Mouse (Mus musculus) megakaryocyte progenitor cell, adult 5-6 weeks (primary cell): ENCODE measurements around the gene Dlg1. TPM values are rescaled to one million over a fixed set of nuclear protein-coding genes. Genes with fewer than 3 reads are reported as not detected.

ENCODE experiments used
- ATAC-seq: replicated peaks from 2 replicates; pipeline ENCODE4 v1.8.0; 2016; ENCODE audit warnings: mild to moderate bottlenecking, moderate TSS enrichment, inconsistent platforms; ENCODE audit not compliant: poor library complexity
- total RNA-seq, 2 experiments: library from RNA; stranded (forward) in 1 of 2; stranded (reverse) in 1 of 2; fragments of 157-497, 149-512 nt in 1 of 2; fragments of 200-1000 nt in 1 of 2; gene quantifications; 2 replicates each; pipeline versions ENCODE4 v1.2.3 to v1.2.4; 2015 to 2017

The Dlg1 gene
- total RNA-seq, 2 experiments from 2014 or later, result 24.9 to 31.0 TPM

DNA sequence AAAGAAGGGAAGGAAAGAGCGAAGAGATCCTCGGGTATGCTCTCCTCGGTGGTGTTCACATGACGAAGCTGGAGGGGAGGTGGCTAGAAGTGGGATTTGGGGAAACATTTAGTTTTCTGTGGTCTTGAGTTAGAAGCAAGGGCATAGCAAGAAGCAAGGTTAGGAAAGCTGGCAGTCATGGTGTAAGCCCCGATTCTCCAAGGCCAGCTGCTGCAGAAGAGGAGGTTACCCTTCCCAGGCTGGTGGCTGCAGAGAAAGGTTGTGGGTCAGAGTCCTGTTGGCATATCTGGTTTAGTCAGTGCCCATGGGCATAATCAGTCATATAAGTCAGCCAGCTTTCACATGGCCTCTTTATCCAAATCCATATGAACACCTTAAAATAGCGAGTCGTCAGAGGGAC is 9.2 kb upstream of the Dlg1 start:
- no peak for ATAC-seq

DNA sequence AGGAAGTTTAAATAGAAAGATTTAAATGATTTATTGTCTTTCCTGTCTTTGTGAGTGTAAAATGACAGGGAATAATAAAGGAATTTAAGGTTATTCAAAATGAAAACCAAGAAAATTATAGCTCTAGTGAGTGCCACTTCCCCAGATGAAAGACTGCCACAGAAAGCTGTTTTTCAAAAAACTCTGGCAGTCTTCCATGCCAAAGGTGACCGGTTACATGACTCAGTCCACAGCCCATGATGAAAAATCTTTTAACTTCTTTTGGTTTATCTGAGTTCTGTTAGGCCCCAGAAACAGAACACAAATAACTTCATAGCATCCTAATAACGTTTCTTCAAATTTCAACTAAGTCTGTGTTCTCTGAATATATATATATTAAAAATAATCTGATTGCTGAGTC is 7.7 kb upstream of the Dlg1 start:
- no peak for ATAC-seq

DNA sequence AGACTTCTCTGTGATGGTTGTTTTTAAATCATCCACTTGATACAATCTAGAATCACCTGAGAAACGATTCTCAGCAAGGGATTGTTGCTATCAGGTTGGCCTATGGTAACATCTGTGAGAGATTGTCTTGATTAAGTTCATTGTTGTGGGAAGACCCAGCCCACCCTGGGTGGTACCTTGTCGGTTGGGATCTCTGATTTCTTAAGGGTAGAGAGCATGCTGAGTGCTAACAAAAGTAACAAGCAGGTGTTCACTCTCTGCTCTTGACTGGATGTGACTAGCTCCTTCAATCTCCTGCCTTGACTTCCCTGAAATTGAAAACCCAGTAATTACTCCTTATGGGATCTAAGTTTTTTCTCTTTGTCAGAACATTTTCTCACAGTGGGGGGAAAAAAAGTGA is 5.7 kb upstream of the Dlg1 start:
- no peak for ATAC-seq

DNA sequence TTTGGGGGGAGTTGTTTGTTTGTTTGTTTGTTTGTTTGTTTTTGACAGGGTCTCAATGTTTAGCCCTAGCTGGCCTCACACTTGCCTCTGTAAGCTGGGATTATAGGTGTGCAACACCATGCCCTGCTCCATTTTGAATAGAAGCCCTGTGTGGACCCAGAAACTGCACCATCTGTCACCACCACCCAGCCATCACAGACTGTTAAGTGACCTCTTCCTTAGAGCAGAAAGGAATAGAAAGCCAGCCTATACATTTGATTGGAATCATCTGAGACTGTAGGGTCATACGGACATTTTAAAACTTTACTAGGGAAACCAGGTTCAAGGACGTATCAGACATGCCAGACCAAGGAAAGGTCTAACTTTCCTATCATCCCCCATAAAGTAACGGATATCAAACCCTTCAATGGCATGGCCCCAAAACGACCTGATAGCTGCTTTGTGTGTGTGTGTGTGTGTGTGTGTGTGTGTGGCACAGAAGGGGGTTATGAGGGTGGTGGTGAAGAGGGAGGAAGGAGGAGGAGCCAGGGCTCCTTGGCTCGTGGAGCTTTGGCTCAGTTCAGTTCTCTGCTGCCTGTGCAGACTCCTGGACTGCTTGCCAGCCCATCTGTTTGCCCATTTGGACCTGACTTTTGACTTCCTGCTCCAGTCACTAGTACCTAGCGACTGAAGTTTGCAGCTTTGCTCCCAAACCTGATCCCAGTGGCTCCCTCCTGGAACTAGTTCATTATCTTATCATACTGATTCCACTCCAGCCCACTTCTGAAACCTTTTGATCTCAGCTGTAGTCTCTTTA is 4.5 kb upstream of the Dlg1 start:
- no peak for ATAC-seq

DNA sequence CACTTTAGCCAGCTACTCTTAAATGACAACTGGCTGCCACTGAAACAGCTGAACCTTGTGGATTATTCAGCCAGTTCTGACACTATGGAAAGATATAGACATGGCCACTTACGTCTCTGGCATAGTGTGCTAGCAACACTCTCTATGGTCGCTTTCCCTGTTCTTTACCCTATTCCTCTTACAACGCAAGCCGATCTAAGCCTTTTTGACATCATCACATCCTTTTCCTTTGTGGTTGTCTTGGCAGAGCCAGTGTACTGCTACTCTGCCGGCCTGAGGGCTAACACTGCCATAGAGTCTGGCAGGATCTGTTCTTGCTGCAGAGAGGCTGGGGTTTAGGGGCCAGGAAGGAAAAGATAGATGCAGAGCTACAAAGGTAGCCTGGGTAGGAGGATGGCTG is 3.8 kb upstream of the Dlg1 start:
- peak; percentile 29; the same call in 1 of the 2 replicates for ATAC-seq

DNA sequence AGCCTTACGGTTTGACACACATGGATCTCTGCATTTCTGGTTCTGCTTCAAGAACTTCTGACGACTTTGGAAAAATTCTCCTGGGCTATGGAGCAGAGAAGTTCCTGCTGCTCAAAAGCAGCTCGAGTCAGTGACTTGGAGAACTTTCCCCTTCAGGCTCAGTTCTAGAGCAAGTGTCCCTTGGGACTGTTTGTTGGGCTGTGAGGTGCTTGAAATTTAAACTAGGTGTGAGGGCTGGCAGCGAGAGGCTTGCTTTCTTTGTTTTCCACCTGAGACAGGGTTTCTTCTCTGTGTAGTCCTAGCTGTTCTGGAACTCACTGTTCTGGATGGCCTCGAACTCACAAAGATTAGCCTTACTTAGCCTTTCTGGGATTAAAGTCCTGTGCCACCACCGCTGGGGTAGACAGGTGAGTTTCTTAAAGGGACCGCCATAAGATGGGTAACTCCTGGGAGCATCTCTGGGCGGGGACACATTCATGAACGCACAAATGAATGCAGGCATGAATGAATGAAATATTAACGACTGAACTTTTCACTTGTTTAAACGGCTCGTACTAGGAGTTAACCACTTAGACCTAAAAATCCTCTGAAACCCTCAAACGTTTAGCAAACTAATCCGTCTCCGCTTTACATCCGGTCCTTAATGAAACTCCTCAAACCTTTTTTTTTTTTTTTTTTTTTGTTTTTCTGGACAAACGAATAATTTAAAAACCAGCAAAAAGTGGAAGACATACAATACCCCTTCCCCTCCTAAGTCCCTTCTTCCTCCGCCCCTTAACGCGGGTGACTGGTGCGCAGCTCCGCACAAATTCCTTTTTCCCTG is 476 bp upstream of the Dlg1 start:
- no peak for ATAC-seq

DNA sequence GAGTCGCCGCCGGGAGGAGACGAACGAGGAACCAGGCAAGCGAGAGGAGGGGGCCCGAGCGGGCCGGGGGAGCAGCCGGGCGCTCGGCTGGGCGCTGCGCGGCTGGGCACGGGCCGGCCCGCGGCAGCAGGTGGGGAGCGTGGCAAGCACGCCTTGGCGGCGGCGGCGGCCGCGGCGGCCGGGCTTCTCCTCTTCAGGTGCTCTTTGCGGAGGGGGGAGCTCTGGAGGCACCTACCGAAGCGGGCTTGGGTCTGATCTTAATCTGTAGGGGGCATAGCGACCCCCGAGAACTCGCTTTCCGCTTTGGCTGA is 999 bp downstream of the Dlg1 start:
- 0 out of 2 replicates have a peak, but pooled peaks have one; percentile 3 for ATAC-seq

DNA sequence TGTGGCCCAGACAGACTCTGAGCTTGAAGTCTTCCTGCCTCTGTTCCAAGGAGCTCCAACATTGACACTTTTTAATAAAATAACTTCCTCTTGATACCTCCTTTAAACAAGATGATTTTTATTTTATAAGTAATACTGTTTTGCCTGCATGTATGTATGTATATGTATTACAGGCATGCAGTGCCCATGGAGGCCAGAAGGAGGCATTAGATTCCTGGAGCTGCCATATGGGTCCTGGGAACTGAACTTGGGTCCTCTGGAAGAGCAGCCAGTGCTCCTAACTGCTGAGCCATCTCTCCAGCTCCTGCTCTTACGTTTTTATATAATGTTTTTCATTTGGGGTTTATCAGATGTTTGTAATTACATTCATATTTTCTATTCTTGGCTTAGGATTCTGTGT is 9.0 kb downstream of the Dlg1 start:
- ATAC-seq, result no peak

DNA sequence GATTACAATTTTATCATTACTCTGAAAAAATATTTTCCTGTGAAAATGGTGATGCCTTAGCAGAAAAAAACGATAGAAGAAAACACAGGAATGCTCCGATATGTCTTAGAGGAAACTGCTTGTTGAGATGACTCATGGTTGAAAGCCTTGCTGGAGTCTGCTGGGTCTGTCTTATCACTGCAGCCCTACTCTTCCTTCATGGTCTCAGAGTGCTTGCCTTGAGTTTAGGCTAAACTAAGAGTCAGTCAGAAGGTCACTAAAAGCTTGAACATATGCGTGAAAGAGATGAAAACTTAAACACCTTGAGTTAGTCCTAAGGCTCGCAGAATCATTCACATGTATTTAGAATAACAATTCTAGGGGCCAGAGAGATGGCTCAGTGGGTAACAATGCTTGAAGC is 14.2 kb downstream of the Dlg1 start:
- no peak for ATAC-seq

DNA sequence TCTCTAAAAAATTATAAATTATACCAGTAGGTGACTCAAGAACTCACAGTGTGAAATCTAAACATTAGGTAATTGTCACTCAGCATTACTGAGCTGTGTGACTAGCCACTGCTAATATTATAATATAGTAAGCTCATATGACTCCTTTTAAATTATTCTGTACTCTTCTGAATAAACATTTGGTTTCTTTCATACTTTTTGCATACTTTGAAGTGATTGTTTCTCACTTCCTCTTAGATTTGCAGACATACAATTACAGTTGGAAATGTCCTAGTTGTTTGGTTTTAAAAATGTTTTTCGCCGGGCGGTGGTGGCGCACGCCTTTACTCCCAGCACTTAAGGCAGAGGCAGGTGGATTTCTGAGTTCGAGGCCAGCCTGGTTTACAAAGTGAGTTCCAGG is 19.0 kb downstream of the Dlg1 start:
- no peak for ATAC-seq

DNA sequence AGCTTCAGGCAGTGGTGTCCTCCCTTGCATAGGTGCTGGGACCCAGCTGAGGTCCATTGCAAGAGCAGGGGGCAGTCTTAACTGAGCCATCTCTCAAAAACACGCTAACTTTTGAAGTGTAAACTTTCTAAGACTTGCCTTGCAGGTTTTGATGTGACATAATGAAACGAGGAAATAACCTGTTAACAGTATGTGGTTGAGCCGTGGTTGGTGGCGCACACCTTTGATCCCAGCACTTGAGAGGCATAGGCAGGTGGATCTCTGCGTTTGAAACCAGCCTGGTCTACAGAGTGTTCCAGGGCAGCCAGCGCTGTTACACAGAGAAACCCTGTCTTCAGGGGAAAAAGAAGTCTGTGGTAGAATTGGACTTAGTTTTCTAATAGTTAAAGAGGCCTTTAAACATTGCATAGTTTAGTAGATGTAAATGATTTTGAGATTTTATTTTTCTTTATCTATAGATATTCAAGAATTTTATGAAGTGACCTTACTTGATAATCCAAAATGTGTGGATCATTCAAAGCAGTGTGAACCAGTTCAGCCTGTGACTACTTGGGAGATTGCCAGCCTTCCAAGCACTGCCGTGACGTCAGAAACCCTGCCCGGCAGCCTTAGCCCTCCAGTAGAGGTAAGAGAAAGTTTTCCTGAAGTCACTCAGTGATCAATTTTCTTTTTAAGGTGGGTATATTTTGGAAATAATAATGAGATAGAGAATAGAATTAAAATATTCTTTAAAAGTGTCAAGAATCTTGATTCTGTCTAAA is 20.6 kb downstream of the Dlg1 start:
- no peak for ATAC-seq

DNA sequence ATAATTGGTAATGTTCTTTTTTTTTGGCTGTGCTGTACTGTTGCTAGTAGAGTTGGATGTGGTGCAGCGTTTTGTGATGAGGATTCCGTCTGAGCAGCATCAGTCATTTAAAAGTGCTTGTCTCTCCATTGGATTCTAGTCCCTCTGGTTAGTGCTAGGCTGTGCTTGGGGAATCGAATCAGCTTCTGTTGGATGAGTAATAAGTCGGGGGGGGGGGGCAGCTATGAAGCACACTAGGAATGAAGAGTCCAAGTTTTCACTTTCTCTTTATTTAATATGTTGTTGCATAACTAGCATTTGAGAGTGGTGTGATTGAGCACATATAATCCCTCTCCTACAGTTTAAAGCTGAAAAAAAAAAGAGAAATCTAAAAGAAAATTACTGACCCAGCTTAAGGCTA is 21.5 kb downstream of the Dlg1 start:
- ATAC-seq, result no peak

DNA sequence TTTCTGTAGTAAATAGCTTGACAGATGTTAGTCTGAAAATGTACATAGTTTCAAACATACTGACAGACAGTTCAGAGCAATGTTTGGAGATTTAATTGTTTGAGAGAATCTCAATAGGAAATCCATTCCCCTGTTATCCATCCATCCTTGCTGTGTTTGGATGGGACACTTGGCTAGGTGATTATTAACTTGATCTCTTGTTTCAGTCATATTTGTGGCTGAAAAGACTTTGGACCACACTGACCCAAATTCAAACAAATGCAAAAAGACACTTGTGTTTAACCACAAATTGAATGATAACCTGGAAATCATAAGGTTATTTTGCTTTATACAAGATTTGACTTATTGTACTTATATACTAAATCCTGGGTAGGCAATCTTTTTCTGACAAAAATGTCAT is 24.5 kb downstream of the Dlg1 start:
- no peak for ATAC-seq

DNA sequence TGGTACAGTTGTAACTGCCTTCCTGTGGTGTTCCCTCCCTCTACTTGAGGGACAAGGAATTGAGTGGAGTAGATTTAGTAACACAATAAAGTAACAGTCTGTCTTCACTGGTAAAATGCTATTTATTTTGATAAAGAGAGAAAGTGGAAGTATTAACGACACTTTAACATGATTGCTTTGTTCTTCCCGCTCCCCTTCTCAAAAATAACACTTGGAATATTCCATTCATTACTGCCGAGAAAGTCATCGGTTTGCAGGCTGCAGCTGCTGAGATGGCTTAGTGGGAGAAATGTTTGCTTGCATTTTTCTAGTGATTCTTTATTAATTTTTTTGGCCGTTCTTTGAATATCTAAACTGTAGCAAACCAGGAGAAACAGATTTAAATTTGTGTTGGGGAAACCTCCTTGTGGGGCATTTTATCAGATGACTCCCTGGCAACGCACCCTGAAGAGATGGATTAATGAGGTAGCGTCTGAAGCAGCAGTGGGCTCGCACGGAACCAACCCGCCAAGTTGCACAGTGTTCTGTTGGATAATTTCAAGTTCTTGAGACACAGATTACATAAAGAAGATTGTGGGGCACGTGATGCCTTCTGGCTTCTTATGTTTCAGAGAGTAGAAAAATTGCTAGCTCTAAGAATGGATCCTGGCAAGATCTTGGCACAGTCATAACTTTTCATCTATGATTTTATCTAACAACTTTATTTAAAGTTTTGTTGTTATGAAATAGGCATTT is 32.2 kb downstream of the Dlg1 start:
- no peak for ATAC-seq

DNA sequence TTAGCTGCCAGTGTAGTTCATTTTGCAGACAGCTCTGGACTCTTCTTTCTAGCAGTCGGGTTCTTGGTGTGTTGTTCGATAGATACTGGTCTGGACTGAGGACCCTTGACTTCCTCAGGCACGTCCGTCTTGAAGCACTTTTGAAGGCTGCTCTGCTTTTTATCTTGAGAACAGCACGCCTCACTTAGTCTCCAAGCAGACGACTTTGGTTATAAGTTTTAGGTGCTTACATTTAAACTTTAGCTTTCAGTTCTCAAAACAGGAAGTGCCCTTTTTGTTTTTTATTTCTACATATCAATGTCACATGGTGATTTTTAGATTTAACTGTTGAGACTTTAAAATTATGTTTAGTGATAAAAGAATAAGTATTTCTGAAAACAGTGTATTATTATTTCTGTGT is 33.1 kb downstream of the Dlg1 start:
- no peak for ATAC-seq

DNA sequence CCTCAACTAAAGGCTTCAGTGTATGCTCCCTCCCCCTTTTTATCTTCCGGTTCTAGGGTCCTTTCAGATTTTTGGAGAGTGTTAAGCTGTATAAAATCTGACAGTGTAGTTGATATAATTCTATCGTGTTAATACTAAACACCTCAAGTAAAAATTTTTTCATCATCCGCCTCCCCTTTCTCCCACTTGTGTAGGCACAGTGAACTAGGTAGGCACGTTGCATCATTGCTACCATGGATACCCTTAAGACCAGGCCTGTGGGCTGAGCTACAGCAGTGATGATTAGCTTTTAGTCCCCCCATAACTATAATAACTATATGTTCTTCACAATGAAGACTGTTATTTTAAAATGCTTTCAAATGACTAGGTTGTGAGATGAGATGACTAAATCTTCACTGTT is 34.1 kb downstream of the Dlg1 start:
- ATAC-seq, result no peak

DNA sequence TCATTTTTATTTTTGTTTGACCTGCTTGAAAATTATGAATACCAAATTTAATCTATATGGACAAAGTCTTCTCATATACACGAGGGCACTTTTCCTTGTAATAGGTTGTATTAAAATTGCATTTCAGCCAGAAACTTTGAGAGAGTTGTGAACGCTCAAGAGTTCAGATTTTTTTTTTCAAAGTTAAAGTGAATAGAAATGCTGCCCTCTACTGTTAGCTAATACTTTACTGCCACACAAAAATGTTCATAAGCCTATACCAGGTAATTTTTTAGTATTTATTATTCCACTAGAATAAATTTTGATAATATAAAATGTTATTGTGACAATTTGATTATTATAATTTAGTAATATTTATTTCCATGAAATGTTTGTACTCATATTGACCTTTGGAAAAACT is 42.0 kb downstream of the Dlg1 start:
- ATAC-seq, result 0 out of 2 replicates have a peak, but pooled peaks have one; percentile 26

DNA sequence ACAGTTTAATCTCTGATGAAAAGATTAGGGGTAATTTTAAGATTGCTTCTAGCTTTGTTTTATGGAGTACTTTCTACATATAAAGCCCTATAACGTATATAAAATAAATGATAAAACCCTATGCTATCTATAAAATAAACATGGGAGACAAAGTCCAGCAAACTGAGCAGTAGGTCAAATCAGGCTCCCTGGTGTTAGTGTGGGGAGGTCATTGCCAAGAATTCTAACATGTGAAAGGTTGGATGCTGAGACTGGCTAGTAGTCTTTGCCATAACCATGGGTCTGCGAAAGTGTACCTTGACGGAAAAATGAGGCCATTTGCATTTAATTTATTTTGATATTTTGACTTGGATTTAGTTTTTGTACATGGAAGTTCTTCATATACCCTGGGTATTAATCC is 42.7 kb downstream of the Dlg1 start:
- no peak for ATAC-seq

DNA sequence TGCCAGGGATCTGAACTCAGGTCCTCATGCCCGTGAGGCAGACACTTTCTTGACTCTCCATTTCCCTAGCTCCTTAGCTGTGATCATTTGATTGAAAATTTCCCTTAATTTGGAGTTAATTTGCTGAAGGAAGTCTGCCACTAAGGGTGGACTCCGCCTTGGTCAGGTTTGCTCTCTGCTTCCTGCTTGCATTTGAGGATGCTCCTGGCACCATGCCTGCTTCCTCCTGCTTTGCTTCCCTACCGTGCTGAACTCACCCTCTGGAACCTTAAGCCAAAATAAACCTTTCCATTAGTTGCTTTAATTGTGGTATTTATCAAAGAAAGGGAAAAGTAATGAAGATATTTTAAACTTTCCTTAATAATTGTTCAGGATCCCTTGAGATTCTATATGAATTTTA is 44.1 kb downstream of the Dlg1 start:
- ATAC-seq, result no peak

DNA sequence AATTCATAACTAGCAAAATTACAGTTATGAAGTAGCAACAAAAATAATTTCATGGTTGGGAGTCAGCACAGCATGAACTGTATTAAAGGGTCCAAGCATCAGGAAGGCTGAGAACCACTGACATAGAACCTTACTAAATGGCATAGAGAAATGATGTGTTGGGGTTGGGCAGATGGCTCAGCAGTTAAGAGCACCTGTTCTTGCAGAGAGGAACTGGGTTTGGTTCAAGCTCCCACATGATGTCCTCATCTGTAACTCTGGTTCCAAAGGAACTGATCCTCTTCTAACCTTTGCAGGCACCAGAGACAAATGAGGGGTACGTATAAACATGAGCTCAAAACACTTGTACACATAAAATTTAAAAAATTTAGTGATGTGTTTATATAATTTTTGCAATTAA is 59.7 kb downstream of the Dlg1 start:
- ATAC-seq, result no peak

DNA sequence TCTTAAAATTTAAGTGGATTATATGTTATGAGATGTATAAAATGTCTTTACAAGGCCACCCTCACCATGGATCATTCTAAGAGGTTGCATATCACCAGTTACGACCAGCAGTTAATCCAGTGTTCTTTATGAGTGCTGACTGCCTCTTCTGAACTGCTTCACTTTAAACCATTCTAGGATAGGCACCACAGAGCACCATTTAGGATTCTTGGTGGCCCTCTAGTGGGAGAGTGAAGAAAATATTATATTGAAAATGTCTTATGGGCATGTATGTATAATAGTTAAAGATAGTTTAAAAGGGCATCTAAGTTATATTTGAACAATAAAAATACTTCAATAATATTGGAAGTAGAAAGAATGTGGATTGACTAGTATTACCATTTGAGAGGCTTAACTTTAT is 60.9 kb downstream of the Dlg1 start:
- ATAC-seq, result peak; percentile 57; the same call in 1 of the 2 replicates
